Mouse (Mus musculus) intestine, postnatal 0 days (tissue): ENCODE results near the gene Ndc80. TPM values are rescaled to one million over a fixed set of nuclear protein-coding genes. Genes with fewer than 3 reads are reported as not detected.

Source experiments
- ATAC-seq: fragments of 200-750 bp; cut with Nextera tagmentation; 2 replicates; pipeline ENCODE4 v1.8.0; 2017; ENCODE audit warnings: mild to moderate bottlenecking, moderate TSS enrichment, moderate library complexity
- H3K27ac ChIP-seq: fragments of 300-500 bp; sonication (generic); 2 replicates; pipeline ENCODE4 v1.5.1; 2014; ENCODE audit warnings: mild to moderate bottlenecking, low read depth, low read length, moderate library complexity
- H3K27me3 ChIP-seq: fragments of 300-500 bp; sonication (generic); replicated peaks from 2 replicates; pipeline ENCODE4 v1.6.1; 2014; ENCODE audit warnings: low read length, mixed read lengths; ENCODE audit not compliant: control insufficient read depth, insufficient read depth
- H3K36me3 ChIP-seq: fragments of 300-500 bp; sonication (generic); 2 replicates; pipeline ENCODE4 v1.6.1; 2014; ENCODE audit warnings: mild to moderate bottlenecking, moderate library complexity; ENCODE audit not compliant: control insufficient read depth, insufficient read depth
- H3K4me1 ChIP-seq: fragments of 300-500 bp; sonication (generic); replicated peaks from 2 replicates; pipeline ENCODE4 v1.6.1; 2014; ENCODE audit warnings: antibody characterized with exemption, low read length, mixed read lengths; ENCODE audit not compliant: control insufficient read depth, insufficient read depth
- H3K4me2 ChIP-seq: fragments of 300-500 bp; sonication (generic); replicated peaks from 2 replicates; pipeline ENCODE4 v1.6.1; 2014; ENCODE audit warnings: low read depth, mild to moderate bottlenecking, moderate library complexity
- H3K4me3 ChIP-seq: fragments of 300-500 bp; sonication (generic); 2 replicates; pipeline ENCODE4 v1.5.1; 2014; ENCODE audit warnings: low read depth, low read length
- H3K9ac ChIP-seq: fragments of 300-500 bp; sonication (generic); 2 replicates; pipeline ENCODE4 v1.6.1; 2014; ENCODE audit warnings: mild to moderate bottlenecking, low read depth, low read length
- H3K9me3 ChIP-seq: fragments of 300-500 bp; sonication (generic); 2 replicates; pipeline ENCODE4 v1.6.1; 2016; ENCODE audit warnings: mixed run types; ENCODE audit not compliant: control insufficient read depth
- CTCF ChIP-seq: sonication (generic); IDR thresholded peaks from 2 replicates; pipeline ENCODE4 v1.5.1; 2016; ENCODE audit warnings: low read depth, mild to moderate bottlenecking, control low read depth, antibody characterized with exemption, moderate library complexity
- WGBS: fragments of 180-500 bp; shearing (Covaris S2); extraction: QIAGEN DNeasy Blood & Tissue Kit; methylation state at CpG from one replicate; pipeline ENCODE4 v1.1.7; 2014; 5-methylcytosine and 5-hydroxymethylcytosine counted together
- polyA plus RNA-seq: library from polyadenylated mRNA; unstranded; fragments of >200 nt; fragmentation: Nextera tagmentation; extraction: Ambion mirVana; gene quantifications from 2 replicates; pipeline ENCODE4 v1.2.1, GENCODE M21; 2015

The Ndc80 gene
- polyA plus RNA-seq, 1 experiment from 2014 or later, result 10.0 TPM

- TF ChIP-seq CTCF, result no peak
- Histone ChIP-seq H3K9ac (no peak overlapping the region), H3K27me3 (no peaks in the 10 kb centered on the region), H3K36me3 (0 out of 2 replicates have a peak, but pooled peaks cover 3% of the 10 kb centered on the region), H3K27ac (no peak overlapping the region), H3K4me2 (peak overlapping the region; percentile 32; the same call in 1 of the 2 replicates), H3K9me3 (no peaks in the 10 kb centered on the region), H3K4me1 (no peaks in the 10 kb centered on the region), H3K4me3 (no peak overlapping the region)
- ATAC-seq, result peak; percentile 30; the same call in 1 of the 2 replicates
- WGBS, result 33% methylated on average over 4 of the region's 4 CpGs
Observed at GRCm38 (mm10) chr17:71491332-71491686, 35.3 kb downstream of the Ndc80 start.

DNA sequence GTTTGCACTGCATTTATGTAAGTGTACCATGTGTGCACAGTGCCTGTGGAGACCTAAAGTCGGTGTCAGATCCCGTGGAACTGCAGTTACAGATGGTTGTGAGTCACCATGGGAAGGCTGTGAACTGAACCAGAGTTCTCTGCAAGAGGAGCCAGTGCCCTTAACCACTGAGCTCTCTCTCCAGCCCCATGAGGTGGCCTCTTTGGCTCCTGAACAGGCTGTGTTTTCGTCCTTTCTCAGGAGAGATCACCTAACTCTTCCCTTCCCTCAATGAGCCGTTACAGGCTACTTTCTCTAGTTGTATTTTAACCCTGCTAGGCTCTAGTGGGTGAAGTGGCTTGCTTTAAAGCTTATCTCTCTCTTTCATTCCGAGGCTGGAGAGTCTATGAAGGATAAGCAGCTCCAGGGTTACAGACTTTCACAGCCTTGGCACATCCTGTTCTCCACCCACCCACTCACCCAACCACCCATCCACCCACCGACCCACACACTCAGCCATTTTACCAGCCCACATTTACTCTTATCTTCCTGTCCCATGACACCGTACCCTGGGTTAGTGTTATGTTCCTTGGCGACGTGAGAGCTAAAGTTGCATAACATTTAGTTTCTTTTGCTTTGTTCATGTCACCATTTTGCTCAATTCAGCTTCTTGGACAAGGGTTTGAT is 35.9 kb downstream of the Ndc80 start:
- Histone ChIP-seq H3K4me3 (no peak overlapping the region), H3K36me3 (no peaks in the 10 kb centered on the region), H3K9ac (no peak overlapping the region), H3K4me2 (peak overlapping the region; percentile 32; the same call in 1 of the 2 replicates), H3K27me3 (no peaks in the 10 kb centered on the region), H3K4me1 (no peaks in the 10 kb centered on the region), H3K9me3 (no peaks in the 10 kb centered on the region), H3K27ac (no peak overlapping the region)
- no peak for TF ChIP-seq CTCF
- 42% methylated on average over 9 of the region's 9 CpGs for WGBS
- peak; percentile 43 for ATAC-seq

DNA sequence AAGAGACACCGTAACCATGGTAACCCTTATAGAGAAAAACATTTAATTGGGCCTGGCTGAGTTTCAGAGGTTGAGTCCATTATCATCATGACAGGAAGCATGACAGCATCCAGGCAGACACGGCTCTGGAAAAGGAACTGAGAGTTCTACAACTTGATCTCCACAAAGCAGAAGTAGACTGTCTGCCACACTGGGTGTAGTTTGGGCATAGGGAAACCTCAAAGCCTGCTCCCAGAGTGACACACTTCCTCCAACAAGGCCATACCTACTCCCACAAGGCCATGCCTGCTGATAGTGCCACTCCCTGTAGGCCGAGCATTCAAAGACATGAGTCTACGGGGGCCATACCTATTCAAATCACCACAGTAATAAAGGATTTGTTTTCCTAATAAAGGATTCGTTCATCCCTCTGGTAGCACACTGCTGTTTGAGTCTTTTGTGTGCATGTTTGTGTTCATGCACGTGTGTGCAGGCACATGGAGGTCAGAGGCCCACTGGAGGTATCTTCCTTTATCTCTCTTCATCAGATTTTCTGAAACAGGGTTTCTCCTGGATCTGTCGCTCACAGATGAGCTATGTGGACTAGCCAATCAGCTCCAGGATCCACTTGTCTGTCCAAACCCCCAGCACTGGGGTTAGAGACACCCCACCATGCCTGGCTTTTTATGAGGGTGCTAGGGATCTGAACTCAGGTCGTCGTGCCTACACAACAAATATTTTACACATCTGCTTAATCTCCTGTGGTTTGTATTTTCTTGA is 36.8 kb downstream of the Ndc80 start:
- Histone ChIP-seq H3K4me1 (no peaks in the 10 kb centered on the region), H3K4me3 (no peak overlapping the region), H3K27me3 (no peaks in the 10 kb centered on the region), H3K9me3 (no peaks in the 10 kb centered on the region), H3K36me3 (no peaks in the 10 kb centered on the region), H3K4me2 (no peak overlapping the region), H3K27ac (no peak overlapping the region), H3K9ac (no peak overlapping the region)
- ATAC-seq, result no peak
- no peak for TF ChIP-seq CTCF
- WGBS, result 76% methylated on average over 9 of the region's 9 CpGs

DNA sequence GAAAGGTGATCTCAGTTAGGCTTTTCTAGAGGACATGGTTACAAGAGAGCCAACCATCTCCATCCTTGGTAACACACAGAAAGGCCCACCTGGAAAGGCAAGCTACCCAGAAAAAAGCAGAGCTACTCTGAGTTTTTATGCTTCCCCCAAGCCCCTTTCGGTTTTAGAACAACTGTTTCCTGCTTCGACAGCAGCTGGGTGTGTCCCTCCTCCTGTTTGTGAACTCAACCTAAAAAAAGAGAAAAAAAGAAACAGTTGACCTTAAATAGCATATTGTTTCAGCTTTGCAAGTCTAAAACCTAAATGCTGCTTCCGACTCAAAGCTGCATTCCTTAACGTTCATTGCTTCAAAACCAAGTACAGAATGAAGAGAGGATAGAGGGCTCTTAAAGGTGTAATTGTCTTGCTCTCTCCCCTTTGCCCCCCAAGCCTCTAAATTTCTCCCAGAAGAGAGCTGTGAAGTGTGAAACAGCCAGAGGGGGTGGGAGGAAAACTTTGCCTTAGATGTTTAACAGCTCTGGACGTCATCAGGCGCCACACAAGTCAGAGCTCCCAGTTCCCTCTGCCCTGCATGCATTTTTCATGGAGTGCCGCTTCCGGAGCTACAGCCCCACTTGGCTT is 40.3 kb downstream of the Ndc80 start:
- no peaks in the 10 kb centered on the region for H3K4me1 ChIP-seq
- H3K36me3 ChIP-seq, result no peaks in the 10 kb centered on the region
- peak overlapping the region; percentile 61; the same call in 1 of the 2 replicates for H3K27ac ChIP-seq
- H3K9me3 ChIP-seq, result no peaks in the 10 kb centered on the region
- no peaks in the 10 kb centered on the region for H3K27me3 ChIP-seq
- no peak for ATAC-seq
- peak overlapping the region; percentile 32 for H3K4me2 ChIP-seq
- no peak overlapping the region for H3K4me3 ChIP-seq
- no peak for TF ChIP-seq CTCF
- no peak overlapping the region for H3K9ac ChIP-seq
- 32% methylated on average over 8 of the region's 8 CpGs for WGBS

DNA sequence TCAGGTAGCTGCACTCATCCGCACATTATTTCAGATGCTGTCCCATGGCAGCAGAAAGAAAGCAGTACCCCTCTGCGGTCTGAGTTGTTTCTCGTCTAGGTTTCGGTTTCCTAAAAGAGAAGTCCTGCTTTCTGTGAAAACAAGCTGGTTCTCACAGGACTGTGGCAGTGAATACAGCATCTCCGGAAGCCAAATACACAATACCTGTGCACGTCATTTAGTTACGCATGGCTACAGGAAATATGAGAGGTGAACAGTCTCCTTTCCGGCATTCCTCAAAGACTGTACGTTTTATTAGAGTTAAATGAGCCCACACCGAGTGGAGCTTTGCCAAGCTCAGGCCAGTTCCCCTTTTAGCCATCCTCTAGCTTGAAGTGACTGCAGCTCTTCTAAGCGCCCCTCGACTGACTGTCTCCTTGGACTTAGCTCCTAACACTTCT is 40.8 kb downstream of the Ndc80 start:
- no peaks in the 10 kb centered on the region for H3K4me1 ChIP-seq
- no peaks in the 10 kb centered on the region for H3K27me3 ChIP-seq
- 64% methylated on average over 12 of the region's 12 CpGs for WGBS
- TF ChIP-seq CTCF, result no peak
- no peaks in the 10 kb centered on the region for H3K36me3 ChIP-seq
- peak overlapping the region; percentile 32 for H3K4me2 ChIP-seq
- peak overlapping the region; percentile 61; the same call in 1 of the 2 replicates for H3K27ac ChIP-seq
- H3K9ac ChIP-seq, result no peak overlapping the region
- no peak overlapping the region for H3K4me3 ChIP-seq
- ATAC-seq, result no peak
- no peaks in the 10 kb centered on the region for H3K9me3 ChIP-seq

GRCm38 (mm10) chr17:71484711-71485110 is 41.9 kb downstream of the Ndc80 start:
- no peak overlapping the region for H3K4me3 ChIP-seq
- H3K9ac ChIP-seq, result no peak overlapping the region
- H3K4me1 ChIP-seq, result no peaks in the 10 kb centered on the region
- 95% methylated on average over 5 of the region's 5 CpGs for WGBS
- no peaks in the 10 kb centered on the region for H3K9me3 ChIP-seq
- 0 out of 2 replicates have a peak overlapping the region, but pooled peaks have one; percentile 61 for H3K27ac ChIP-seq
- H3K27me3 ChIP-seq, result no peaks in the 10 kb centered on the region
- H3K36me3 ChIP-seq, result no peaks in the 10 kb centered on the region
- no peak for ATAC-seq
- no peak for TF ChIP-seq CTCF
- H3K4me2 ChIP-seq, result no peak overlapping the region
